Comparison of ENCODE assay signal across 8 mouse cellular contexts in the genomic region with DNA sequence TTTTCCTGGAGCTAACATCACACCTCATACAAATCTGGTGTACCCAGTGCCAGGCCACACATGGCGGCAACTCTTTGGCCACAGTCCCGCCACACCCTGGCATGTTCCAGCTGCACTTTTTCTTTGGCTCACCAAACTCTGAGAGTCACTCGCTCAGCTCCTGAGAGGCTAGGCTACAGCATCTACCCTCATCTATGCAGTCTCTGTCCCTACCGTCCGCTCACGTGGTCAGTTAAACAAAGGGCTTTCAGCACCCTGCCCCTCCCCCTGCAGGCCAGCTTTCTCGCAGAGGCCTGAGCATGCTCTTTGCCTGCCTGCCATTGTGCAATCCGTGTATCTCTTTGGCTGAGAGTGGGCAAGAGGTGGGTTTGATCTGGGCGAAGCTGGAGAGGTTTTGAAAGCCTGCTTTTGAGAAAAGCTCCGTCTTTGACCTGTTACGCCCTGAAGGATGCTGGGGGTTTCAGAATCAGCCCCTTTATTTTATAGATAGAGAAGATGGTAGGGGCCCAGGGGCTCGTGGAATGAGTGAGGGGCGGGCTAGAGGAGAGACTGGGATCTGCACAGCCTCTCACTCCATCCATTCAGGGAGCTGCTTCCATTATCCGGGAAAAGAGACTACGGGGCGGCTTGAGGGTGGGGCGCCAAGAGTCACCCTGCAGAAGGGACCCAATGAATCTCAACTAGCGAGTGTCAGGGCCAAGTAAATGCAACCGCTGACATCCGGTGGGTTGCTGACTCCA.
DNase-seq lines count a peak whose midpoint lies in the region; ATAC-seq and TF ChIP-seq lines count a peak whose summit lies in the region.

No protein-coding gene starts in this region.

- TF ChIP-seq POLR2A in testis, adult 2 months (IDR thresholded peaks at IDR 0.05; ENCODE audit: control insufficient read depth, low read depth, low read length), result no peak

- no peaks in the 10 kb centered on the region for H3K27me3 ChIP-seq in testis, adult 2 months (ENCODE audit: control insufficient read depth, insufficient read depth, low read length)
- H3K27me3 ChIP-seq in forebrain, embryonic 14.5 days (replicated peaks; ENCODE audit: control insufficient read depth, insufficient read depth, low read length), result no peaks in the 10 kb centered on the region
- H3K27me3 ChIP-seq in lung, embryonic 16.5 days (ENCODE audit: control insufficient read depth, insufficient read depth, low read depth, low read length), result no peaks in the 10 kb centered on the region

- no peak for DNase-seq in testis, postnatal 10 days (ENCODE audit: low spot score)
- peak; percentile 82 for DNase-seq in forebrain, embryonic 14.5 days (ENCODE audit: low spot score)
- peak; percentile 59 to 71 for DNase-seq in right cerebral cortex, postnatal 10 days (ENCODE audit: low spot score in 2 of 2)
- DNase-seq in heart, adult 11 months, result no peak
- DNase-seq in testis, postnatal 14 days (ENCODE audit: low spot score), result no peak
- DNase-seq in gastrocnemius, postnatal 10 days, result no peak

- ATAC-seq in forebrain, embryonic 14.5 days, result peak; percentile 72
- ATAC-seq in lung, embryonic 16.5 days (ENCODE audit: low read depth), result peak; percentile 53

- peaks cover 17% of the 10 kb centered on the region for H3K4me1 ChIP-seq in testis, adult 2 months (ENCODE audit: control insufficient read depth, insufficient read depth, low read length)
- H3K4me1 ChIP-seq in forebrain, embryonic 14.5 days (ENCODE audit: control insufficient read depth, insufficient read depth, low read length), result peaks cover 8% of the 10 kb centered on the region; the same call in 1 of the 2 replicates
- H3K4me1 ChIP-seq in lung, embryonic 16.5 days (replicated peaks; ENCODE audit: control insufficient read depth, insufficient read depth, low read length), result peaks cover 5% of the 10 kb centered on the region

- H3K27ac ChIP-seq in testis, adult 2 months (ENCODE audit: control insufficient read depth, insufficient read depth, low read depth, low read length), result no peak overlapping the region
- H3K27ac ChIP-seq in forebrain, embryonic 14.5 days (ENCODE audit: low read depth, low read length), result peak overlapping the region; percentile 15; the same call in 1 of the 2 replicates
- no peak overlapping the region for H3K27ac ChIP-seq in lung, embryonic 16.5 days (ENCODE audit: low read length)

- TF ChIP-seq CTCF in testis, adult 2 months (IDR thresholded peaks at IDR 0.05; ENCODE audit: control insufficient read depth, insufficient read depth, insufficient replicate concordance, low read depth, low read length), result no peak

- H3K9me3 ChIP-seq in forebrain, embryonic 14.5 days (replicated peaks; ENCODE audit: control insufficient read depth, low read length), result 0 out of 2 replicates have a peak, but pooled peaks cover 2% of the 10 kb centered on the region
- H3K9me3 ChIP-seq in lung, embryonic 16.5 days (ENCODE audit: control insufficient read depth, low read length), result no peaks in the 10 kb centered on the region; the same call in 1 of the 2 replicates

- peak overlapping the region; percentile 14; the same call in 1 of the 2 replicates for H3K4me3 ChIP-seq in testis, adult 2 months (ENCODE audit: control insufficient read depth, low read depth, low read length)
- H3K4me3 ChIP-seq in forebrain, embryonic 14.5 days (ENCODE audit: low read depth, low read length), result no peak overlapping the region
- no peak overlapping the region for H3K4me3 ChIP-seq in lung, embryonic 16.5 days (ENCODE audit: low read length)

- peak overlapping the region; percentile 16 for H3K4me2 ChIP-seq in forebrain, embryonic 14.5 days (ENCODE audit: low read length)
- no peak overlapping the region for H3K4me2 ChIP-seq in lung, embryonic 16.5 days (ENCODE audit: low read depth, low read length)

- no peaks in the 10 kb centered on the region for H3K36me3 ChIP-seq in testis, adult 2 months (ENCODE audit: control insufficient read depth, insufficient read depth, low read length)
- H3K36me3 ChIP-seq in forebrain, embryonic 14.5 days (ENCODE audit: control insufficient read depth, insufficient read depth, low read length), result no peaks in the 10 kb centered on the region
- H3K36me3 ChIP-seq in lung, embryonic 16.5 days (ENCODE audit: control insufficient read depth, insufficient read depth, low read length), result no peaks in the 10 kb centered on the region

- 0 out of 2 replicates have a peak overlapping the region, but pooled peaks have one; percentile 2 for H3K9ac ChIP-seq in forebrain, embryonic 14.5 days (ENCODE audit: low read length)
- no peak overlapping the region for H3K9ac ChIP-seq in lung, embryonic 16.5 days (ENCODE audit: low read length)

- 22% methylated on average over 20 of the region's 20 CpGs for WGBS in forebrain, embryonic 14.5 days
- WGBS in lung, embryonic 16.5 days, result 41% methylated on average over 20 of the region's 20 CpGs

Comparison
In these comparisons a context has a peak if more than half of its experiments do, and no peak if none do; other contexts are left out.
1. DNase-seq: peak in forebrain, embryonic 14.5 days (single experiment) and right cerebral cortex, postnatal 10 days (2 of 2); none in testis, postnatal 10 days (single experiment), heart, adult 11 months (single experiment), testis, postnatal 14 days (single experiment) and gastrocnemius, postnatal 10 days (single experiment).